Mouse (Mus musculus): ENCODE results near the gene Zfp821. TPM values are rescaled to one million over a fixed set of nuclear protein-coding genes. Genes with fewer than 3 reads are reported as not detected.

Zfp821 gene
- 28.7 TPM for polyA plus RNA-seq (2021)

GRCm38 (mm10) chr8:109705320-109706075, at the start of gene Zfp821:
Gene Zfp821, plus strand, starts transcription at chr8:109705546.
- ChIA-PET POLR2A (interaction anchor here (0.6 to 1.4 kb wide), 10 partner anchors 9 to 242 kb away, joined by 3 to 7 read pairs (median 3); partner anchors contain the start of gene Ap1g1), CTCF (interaction anchor here (0.8 to 3.2 kb wide), 10 partner anchors 11 to 118 kb away, joined by 3 to 23 read pairs (median 6); partner anchors contain the start of gene Atxn1l)
- H3K27me3 ChIP-seq, result no peaks in the 10 kb centered on the region
- in situ Hi-C loops (cut with MboI; ENCODE audit: low pct_unique_long_range_greater_than_20kb), result loop anchor here (5.0 kb wide), 1 partner anchor 72 kb away; the partner anchor contains the start of gene Ap1g1
- ATAC-seq (peak; percentile 83), DNase-seq (ENCODE audit: low read depth, low spot score) (no peak)
- no peak for TF ChIP-seq CTCF (IDR thresholded peaks at IDR 0.05)

DNA sequence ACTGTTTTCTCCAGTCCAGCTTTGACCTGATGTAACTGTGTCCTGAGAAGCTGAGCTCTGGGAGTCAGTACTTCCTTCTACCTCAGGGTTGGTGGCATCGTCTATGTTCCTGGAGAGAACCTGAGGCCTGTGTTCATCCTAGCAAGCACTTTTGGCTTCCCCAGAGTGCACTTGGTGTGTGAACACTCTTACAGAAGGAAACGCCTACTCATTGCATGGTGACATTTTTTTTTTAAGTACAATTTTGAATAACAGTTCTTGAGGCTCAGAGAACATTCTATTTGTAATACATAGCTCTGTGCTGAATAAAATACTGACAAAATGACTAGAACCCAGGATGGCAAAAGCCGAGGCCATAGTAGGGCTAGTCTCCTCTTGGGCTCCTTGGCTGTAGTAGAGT, 48.5 kb upstream of the Zfp821 start:
- in situ Hi-C loops (cut with MboI; ENCODE audit: low pct_unique_long_range_greater_than_20kb), result no loop called here

DNA sequence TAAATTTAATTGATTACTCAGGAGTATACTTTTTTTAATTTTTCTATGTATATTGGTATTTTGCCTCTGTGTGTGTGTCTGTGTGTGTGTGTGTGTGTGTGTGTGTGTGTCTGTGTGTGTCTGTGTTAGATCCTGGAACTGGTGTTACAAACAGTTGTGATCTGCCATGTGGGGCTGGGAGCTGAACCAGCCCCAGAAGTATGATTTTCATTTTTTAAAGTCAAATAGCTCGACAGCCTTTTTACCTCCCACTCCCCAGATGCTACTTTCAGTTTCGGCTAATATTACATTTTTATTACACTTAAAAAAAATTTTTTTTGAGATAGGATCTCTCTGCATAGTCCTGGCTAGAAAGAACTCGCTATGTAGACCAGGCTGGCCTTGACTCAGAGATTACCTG, 43.0 kb upstream of the Zfp821 start:
- TF ChIP-seq CTCF (IDR thresholded peaks at IDR 0.05), result no peak
- CTCF ChIA-PET, result interaction anchor here (0.9 kb wide), 1 partner anchor 15 kb away, joined by 3 read pairs; no protein-coding TSS in a partner anchor
- ATAC-seq, result no peak
- H3K27me3 ChIP-seq, result no peaks in the 10 kb centered on the region
- POLR2A ChIA-PET, result no interaction called here
- in situ Hi-C loops (cut with MboI; ENCODE audit: low pct_unique_long_range_greater_than_20kb), result no loop called here
- no peak for DNase-seq (ENCODE audit: low read depth, low spot score)

More for the DNA sequence above, 48.5 kb upstream of the Zfp821 start:
- TF ChIP-seq CTCF (IDR thresholded peaks at IDR 0.05), result no peak
- CTCF ChIA-PET, result no interaction called here
- no peaks in the 10 kb centered on the region for H3K27me3 ChIP-seq
- DNase-seq (ENCODE audit: low read depth, low spot score) (no peak), ATAC-seq (no peak)
- POLR2A ChIA-PET, result no interaction called here

DNA sequence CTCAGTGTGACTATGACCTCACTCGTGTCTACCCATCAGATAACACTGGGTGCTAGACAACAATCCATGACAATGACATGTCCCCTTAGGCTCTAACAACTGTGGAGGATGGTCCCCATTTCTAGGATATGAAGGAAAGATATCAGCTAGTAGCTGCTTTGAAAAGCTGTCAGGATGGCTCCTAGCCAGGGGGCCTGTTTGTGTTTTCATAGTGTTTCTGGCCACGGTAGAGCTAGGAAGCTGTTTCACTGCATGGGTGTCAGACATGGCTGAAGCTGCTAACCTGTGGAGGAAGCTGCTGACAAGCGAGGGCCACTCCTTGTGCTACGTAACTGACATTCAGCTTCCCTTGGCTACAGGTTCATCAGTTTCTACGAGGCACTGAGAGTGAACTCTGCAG, 38.7 kb upstream of the Zfp821 start:
- ChIA-PET CTCF (interaction anchor here (1.0 kb wide), 1 partner anchor 11 kb away, joined by 3 read pairs; no protein-coding TSS in a partner anchor), POLR2A (interaction anchor here (2.1 kb wide), 1 partner anchor 9 kb away, joined by 5 read pairs; no protein-coding TSS in a partner anchor)
- no peaks in the 10 kb centered on the region for H3K27me3 ChIP-seq
- ATAC-seq (no peak), DNase-seq (ENCODE audit: low read depth, low spot score) (no peak)
- no peak for TF ChIP-seq CTCF (IDR thresholded peaks at IDR 0.05)
- in situ Hi-C loops (cut with MboI; ENCODE audit: low pct_unique_long_range_greater_than_20kb), result no loop called here

- ChIA-PET CTCF (no interaction called here), POLR2A (no interaction called here)
- DNase-seq (ENCODE audit: low read depth, low spot score) (no peak), ATAC-seq (no peak)
- no peak for TF ChIP-seq CTCF (IDR thresholded peaks at IDR 0.05)
- in situ Hi-C loops (cut with MboI; ENCODE audit: low pct_unique_long_range_greater_than_20kb), result no loop called here
- no peaks in the 10 kb centered on the region for H3K27me3 ChIP-seq
Observed at GRCm38 (mm10) chr8:109672656-109673055, 32.7 kb upstream of the Zfp821 start.

DNA sequence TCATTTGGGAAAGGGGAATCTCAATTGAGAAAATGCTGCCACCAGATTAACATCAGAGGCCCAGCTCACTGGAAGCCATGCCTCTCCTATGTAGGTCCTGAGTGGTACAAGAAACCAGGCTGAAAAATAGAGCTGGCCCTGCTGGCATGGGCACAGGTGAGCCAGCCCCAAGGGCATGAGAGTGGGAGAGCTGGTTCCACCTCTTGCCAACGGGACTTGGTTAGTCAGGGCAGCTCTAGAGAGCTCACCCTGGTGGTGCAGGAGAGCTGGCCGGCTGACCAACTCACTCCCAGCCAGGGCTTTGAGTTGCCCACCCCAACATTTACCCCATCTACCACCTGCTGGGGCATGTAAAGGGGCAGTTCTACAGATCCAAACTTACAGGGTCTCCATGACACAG, 31.8 kb upstream of the Zfp821 start:
- no peak for ATAC-seq
- POLR2A ChIA-PET, result no interaction called here
- DNase-seq (ENCODE audit: low read depth, low spot score), result no peak
- no peak for TF ChIP-seq CTCF (IDR thresholded peaks at IDR 0.05)
- in situ Hi-C loops (cut with MboI; ENCODE audit: low pct_unique_long_range_greater_than_20kb), result no loop called here
- CTCF ChIA-PET, result no interaction called here
- no peaks in the 10 kb centered on the region for H3K27me3 ChIP-seq

GRCm38 (mm10) chr8:109675896-109676643, 29.3 kb upstream of the Zfp821 start:
- in situ Hi-C loops (cut with MboI; ENCODE audit: low pct_unique_long_range_greater_than_20kb), result no loop called here
- ChIA-PET POLR2A (interaction anchor here (1.4 kb wide), 1 partner anchor 10 kb away, joined by 5 read pairs; no protein-coding TSS in a partner anchor), CTCF (interaction anchor here (1.3 kb wide), 1 partner anchor 241 kb away, joined by 4 read pairs; no protein-coding TSS in a partner anchor)
- DNase-seq (ENCODE audit: low read depth, low spot score), result no peak
- ATAC-seq, result no peak
- no peak for TF ChIP-seq CTCF (IDR thresholded peaks at IDR 0.05)
- no peaks in the 10 kb centered on the region for H3K27me3 ChIP-seq

DNA sequence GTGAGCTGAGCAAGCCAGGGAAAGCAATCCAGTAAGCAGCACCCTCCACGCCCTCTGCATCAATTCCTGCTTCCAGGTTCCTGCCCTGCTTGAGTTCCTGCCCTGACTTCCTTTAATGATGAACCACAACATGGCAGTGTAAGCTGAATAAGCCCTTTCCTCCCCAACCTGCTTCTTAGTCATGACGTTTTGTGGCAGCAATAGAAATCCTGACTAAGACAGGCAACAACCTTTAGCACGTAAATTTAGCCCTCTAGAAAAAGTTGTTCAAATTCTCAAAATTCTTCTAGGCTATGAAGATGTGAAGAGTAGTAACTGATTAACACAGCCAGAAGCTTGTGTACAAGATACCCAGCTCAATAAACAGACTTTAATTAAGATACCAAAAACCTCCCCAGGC, 23.8 kb upstream of the Zfp821 start:
- in situ Hi-C loops (cut with MboI; ENCODE audit: low pct_unique_long_range_greater_than_20kb), result no loop called here
- ChIA-PET CTCF (interaction anchor here (1.2 kb wide), 1 partner anchor 25 kb away, joined by 3 read pairs; no protein-coding TSS in a partner anchor), POLR2A (interaction anchor here (0.9 kb wide), 1 partner anchor 13 kb away, joined by 3 read pairs; no protein-coding TSS in a partner anchor)
- no peak for TF ChIP-seq CTCF (IDR thresholded peaks at IDR 0.05)
- ATAC-seq (peak; percentile 72), DNase-seq (ENCODE audit: low read depth, low spot score) (peak; percentile 43)
- H3K27me3 ChIP-seq, result no peaks in the 10 kb centered on the region

- ChIA-PET POLR2A (interaction anchor here (0.9 kb wide), 1 partner anchor 12 kb away, joined by 3 read pairs; no protein-coding TSS in a partner anchor), CTCF (interaction anchor here (1.2 kb wide), 1 partner anchor 25 kb away, joined by 3 read pairs; no protein-coding TSS in a partner anchor)
- peak; percentile 1 for ATAC-seq
- DNase-seq (ENCODE audit: low read depth, low spot score), result no peak
- TF ChIP-seq CTCF (IDR thresholded peaks at IDR 0.05), result no peak
- in situ Hi-C loops (cut with MboI; ENCODE audit: low pct_unique_long_range_greater_than_20kb), result no loop called here
- H3K27me3 ChIP-seq, result no peaks in the 10 kb centered on the region
Observed at GRCm38 (mm10) chr8:109682120-109682519, 23.2 kb upstream of the Zfp821 start.

DNA sequence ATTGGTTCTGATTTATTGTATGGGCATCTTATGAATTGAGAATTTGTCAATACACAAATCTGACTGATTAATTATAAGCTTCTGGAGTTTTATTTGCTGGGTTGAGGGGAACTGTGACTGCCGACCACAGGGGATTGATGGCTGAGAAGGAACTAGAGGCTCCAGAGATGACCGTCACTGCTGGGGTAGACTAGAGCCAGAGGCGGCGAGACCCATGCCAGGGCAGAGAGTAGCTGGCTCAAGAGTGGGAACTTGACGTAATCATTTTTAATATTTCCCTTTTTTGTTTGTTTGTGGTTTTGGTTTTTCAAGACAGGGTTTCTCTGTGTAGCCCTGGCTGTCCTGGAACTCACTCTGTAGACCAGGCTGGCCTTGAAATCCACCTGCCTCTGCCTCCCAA, 18.1 kb upstream of the Zfp821 start:
- ChIA-PET POLR2A (no interaction called here), CTCF (no interaction called here)
- ATAC-seq (no peak), DNase-seq (ENCODE audit: low read depth, low spot score) (no peak)
- H3K27me3 ChIP-seq, result no peaks in the 10 kb centered on the region
- TF ChIP-seq CTCF (IDR thresholded peaks at IDR 0.05), result no peak
- in situ Hi-C loops (cut with MboI; ENCODE audit: low pct_unique_long_range_greater_than_20kb), result no loop called here

Measured in Patski (cell line).